Mouse (Mus musculus) olfactory bulb, adult 2 months (tissue): Measurements from ENCODE around the gene Ctu2. TPM values are rescaled to one million over a fixed set of nuclear protein-coding genes. Genes with fewer than 3 reads are reported as not detected.

Experiments used
- H3K27ac ChIP-seq: fragments of 200-500 bp; 2 replicates; pipeline ENCODE4 v1.5.1; 2012; ENCODE audit warnings: low read depth, low read length; ENCODE audit not compliant: insufficient read depth
- H3K4me1 ChIP-seq: fragments of 200-500 bp; 2 replicates; pipeline ENCODE4 v1.6.1; 2012; ENCODE audit warnings: low read length; ENCODE audit not compliant: control insufficient read depth, insufficient read depth
- H3K4me3 ChIP-seq: fragments of 200-500 bp; 2 replicates; pipeline ENCODE4 v1.5.1; 2012; ENCODE audit warnings: mild to moderate bottlenecking, low read depth, low read length, moderate library complexity; ENCODE audit not compliant: insufficient read depth
- CTCF ChIP-seq: fragments of 200-500 bp; IDR thresholded peaks from 2 replicates; pipeline ENCODE4 v1.5.1; 2012; ENCODE audit warnings: low read depth, mild to moderate bottlenecking, low read length, moderate library complexity; ENCODE audit not compliant: insufficient read depth
- POLR2A ChIP-seq: fragments of 200-500 bp; IDR thresholded peaks from 2 replicates; pipeline ENCODE4 v1.6.1; 2012; ENCODE audit warnings: mild to moderate bottlenecking, low read depth, low read length, moderate library complexity; ENCODE audit not compliant: insufficient read depth
- WGBS: fragments of 180-500 bp; shearing (Covaris S2); methylation state at CpG from one replicate; pipeline ENCODE4 v1.1.7; 2018; 5-methylcytosine and 5-hydroxymethylcytosine counted together
- polyA plus RNA-seq: library from polyadenylated mRNA; stranded (reverse); fragments of >200 nt; gene quantifications from 2 replicates; pipeline ENCODE4 v1.2.4, GENCODE M21; 2012; ENCODE audit warnings: low replicate concordance; ENCODE audit not compliant: missing spikeins, insufficient read depth, insufficient read length

The Ctu2 gene
- polyA plus RNA-seq, result not detected in 2 replicates

DNA sequence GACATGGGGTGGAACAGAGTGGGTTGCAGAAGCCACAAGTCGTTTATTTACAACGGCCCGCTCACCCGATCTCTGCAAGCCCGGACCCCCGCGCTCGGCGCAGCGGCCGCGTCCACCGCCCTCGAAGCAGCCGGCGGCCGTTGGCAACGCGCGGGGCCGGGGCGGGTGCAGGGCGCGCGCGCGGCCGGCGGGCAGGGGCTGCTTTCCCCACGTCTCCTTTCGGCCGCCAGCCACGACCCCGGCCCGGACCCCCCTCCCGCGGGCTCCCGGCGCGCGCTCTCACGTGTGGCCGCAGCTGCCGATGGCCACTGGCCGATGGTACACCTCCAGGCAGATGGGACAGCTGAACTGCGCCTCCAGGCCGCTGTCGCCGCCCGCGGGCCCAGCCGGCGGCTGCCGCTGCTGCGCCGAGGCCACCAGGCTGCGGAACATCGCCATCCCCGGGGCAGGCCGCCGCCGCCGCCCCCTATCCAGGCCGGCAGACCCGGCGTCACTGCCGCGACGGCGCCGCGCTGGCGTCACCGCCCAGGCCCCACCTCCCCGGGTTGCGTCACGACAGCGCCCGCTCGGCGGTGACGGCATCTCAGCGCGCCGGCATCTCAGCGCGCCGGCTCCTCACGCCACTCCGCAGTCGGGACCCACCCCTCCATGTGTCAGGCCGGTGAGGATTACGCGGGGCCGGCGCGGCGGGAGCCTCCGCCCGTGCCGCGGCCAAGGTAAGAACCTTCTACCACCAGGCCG, at the start of gene Ctu2, which contains the start of gene Rnf166:
TSS of gene Ctu2 (plus strand) at position 564 of the 741 bp plus-strand sequence.
TSS of gene Rnf166 (minus strand) at position 485 of the 741 bp plus-strand sequence.
- TF ChIP-seq POLR2A (peak; percentile 61; the same call in 1 of the 2 replicates), CTCF (no peak)
- Histone ChIP-seq H3K27ac (peak within 1 kb of the TSS; percentile 49; the same call in 1 of the 2 replicates), H3K4me1 (peaks cover 24% of the 10 kb centered on the region), H3K4me3 (peak within 1 kb of the TSS; percentile 92)
- under 1% methylated on average over 103 of the region's 103 CpGs for WGBS

DNA sequence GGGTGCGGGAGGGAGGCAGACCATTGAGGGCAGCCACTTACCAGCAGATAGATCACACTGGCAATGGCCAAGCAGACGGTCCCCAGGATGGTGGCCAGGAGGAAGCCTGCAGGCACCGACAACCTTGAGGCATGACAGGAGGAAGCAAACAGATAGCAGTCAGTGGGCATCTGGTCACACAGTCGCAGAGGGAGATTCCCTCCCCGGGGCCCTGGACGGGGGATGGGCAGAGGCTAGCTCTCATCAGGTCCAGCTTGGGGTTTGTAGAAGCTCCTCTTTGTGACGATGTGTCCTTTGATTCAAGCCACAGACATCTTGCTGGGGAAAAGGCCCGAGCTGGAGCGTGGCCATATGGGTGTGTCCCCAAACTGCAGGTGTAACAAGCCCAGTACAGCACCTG, 49.8 kb upstream of the Ctu2 start:
- no peaks in the 10 kb centered on the region for H3K4me1 ChIP-seq
- WGBS, result 86% methylated on average over 9 of the region's 9 CpGs
- no peak overlapping the region for H3K4me3 ChIP-seq
- no peak overlapping the region for H3K27ac ChIP-seq
- TF ChIP-seq POLR2A, result no peak
- no peak for TF ChIP-seq CTCF

GRCm38 (mm10) chr8:122427607-122428006, 48.3 kb upstream of the Ctu2 start:
- Histone ChIP-seq H3K4me1 (peaks cover 5% of the 10 kb centered on the region), H3K27ac (no peak overlapping the region), H3K4me3 (no peak overlapping the region)
- WGBS, result 86% methylated on average over 7 of the region's 7 CpGs
- no peak for TF ChIP-seq CTCF
- no peak for TF ChIP-seq POLR2A

DNA sequence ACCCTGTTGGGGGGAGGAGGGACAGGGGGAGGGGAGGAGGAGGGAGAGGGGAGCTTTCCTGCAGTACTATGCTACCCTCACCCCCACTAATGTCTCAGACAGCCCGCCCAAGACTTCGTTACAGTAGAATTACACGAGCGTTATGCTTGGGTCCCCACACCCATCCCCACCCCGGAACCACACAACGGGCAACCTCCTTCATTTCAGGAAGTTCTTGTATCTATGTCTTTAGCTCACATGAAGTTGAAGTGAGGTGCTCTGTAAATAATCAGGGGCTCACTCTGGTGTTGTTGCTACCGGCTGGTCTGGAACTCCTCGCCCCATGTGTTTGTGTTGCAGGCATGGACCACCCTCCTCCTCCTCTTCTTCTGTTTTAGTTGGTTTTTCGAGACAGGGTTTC, 47.8 kb upstream of the Ctu2 start:
- Histone ChIP-seq H3K27ac (no peak overlapping the region), H3K4me1 (peaks cover 9% of the 10 kb centered on the region), H3K4me3 (no peak overlapping the region)
- TF ChIP-seq CTCF (no peak), POLR2A (no peak)
- 87% methylated on average over 9 of the region's 9 CpGs for WGBS

- TF ChIP-seq POLR2A (no peak), CTCF (no peak)
- Histone ChIP-seq H3K27ac (no peak overlapping the region), H3K4me3 (no peak overlapping the region), H3K4me1 (peaks cover 9% of the 10 kb centered on the region)
- 79% methylated on average over 10 of the region's 10 CpGs for WGBS
Observed at GRCm38 (mm10) chr8:122430058-122430636, 45.8 kb upstream of the Ctu2 start.

DNA sequence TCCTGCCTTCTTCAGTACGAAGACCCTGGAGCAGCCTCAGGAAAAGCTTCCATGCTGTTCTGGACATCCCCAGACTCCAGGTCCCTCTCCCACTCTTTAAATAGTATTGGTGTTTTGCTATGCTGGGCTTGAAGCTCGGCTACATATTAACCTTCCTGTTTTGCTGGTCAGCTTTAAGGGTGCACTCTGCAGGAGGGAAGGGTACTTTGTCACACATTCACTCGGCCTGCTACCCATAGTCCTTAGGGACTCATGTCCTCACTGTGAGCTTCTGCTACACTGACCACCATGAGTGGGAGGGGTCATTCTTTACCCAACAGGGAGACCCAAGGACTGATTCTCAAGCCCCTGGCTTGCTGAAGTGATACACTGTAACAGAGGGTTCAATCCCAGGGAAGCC, 45.3 kb upstream of the Ctu2 start:
- Histone ChIP-seq H3K27ac (no peak overlapping the region), H3K4me3 (no peak overlapping the region), H3K4me1 (peaks cover 9% of the 10 kb centered on the region)
- TF ChIP-seq CTCF (no peak), POLR2A (no peak)
- 92% methylated on average over 3 of the region's 3 CpGs for WGBS

DNA sequence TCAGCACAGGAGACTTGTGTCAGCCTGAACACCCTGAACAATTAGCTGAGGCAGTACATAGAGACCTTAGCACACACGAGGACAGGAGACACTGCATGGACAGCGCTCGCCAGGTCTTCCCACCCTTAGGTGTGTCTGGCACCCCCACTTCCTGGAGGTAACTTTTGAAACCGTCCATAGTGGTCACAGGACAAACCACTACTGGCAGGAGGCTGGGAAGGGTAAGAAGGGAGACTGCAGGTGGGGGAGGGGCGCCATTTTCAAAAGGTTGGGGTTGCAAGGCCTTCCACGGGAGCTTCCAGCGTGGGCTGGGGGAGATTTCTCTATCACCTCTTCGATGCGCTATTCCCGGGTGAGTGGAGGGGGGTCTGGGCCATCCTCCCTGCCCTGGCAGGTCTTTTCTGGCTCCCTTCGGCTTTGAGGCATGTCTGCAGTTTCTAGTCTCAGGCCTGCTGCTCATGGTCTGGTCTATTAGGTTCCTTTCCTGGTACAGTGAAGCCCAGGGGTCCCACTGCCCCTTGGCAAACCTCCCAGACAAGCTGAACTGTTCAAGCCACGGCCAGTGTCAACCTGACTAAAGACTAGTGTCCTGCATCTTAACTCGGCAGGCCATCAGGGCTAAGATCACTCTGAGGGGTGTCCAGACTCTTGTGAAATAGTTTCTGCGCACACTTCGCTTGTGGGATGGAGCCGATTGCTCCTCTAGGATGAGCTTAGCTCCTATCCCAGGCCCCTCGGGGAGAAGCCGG, 44.1 kb upstream of the Ctu2 start:
- H3K4me3 ChIP-seq, result peak overlapping the region; percentile 42
- no peak for TF ChIP-seq POLR2A
- no peak for TF ChIP-seq CTCF
- no peak overlapping the region for H3K27ac ChIP-seq
- 57% methylated on average over 18 of the region's 18 CpGs for WGBS
- H3K4me1 ChIP-seq, result peaks cover 9% of the 10 kb centered on the region

- Histone ChIP-seq H3K27ac (no peak within 1 kb of the TSS), H3K4me1 (peaks cover 9% of the 10 kb centered on the region), H3K4me3 (peak within 1 kb of the TSS; percentile 42)
- 0 out of 2 replicates have a peak, but pooled peaks have one; percentile 17 for TF ChIP-seq POLR2A
- TF ChIP-seq CTCF, result no peak
- WGBS, result 18% methylated on average over 45 of the region's 45 CpGs
Observed at GRCm38 (mm10) chr8:122432443-122433268, 43.3 kb upstream of the Ctu2 start, which contains the start of gene Cyba. Gene Cyba (minus strand): TSS chr8:122432930.
